Mouse (Mus musculus): ENCODE results near the gene Pcyox1.

GRCm38 (mm10) chr6:86404100-86404861, 7.3 kb upstream of the Pcyox1 start, which contains the start of gene Tia1:
- TF ChIP-seq CTCF (IDR thresholded peaks at IDR 0.05; ENCODE audit: control insufficient read depth, insufficient read depth, insufficient read length): no peak
- no peak for TF ChIP-seq USF1 (IDR thresholded peaks at IDR 0.05; ENCODE audit: low read depth)
- TF ChIP-seq MYOD1 (IDR thresholded peaks at IDR 0.05; ENCODE audit: control insufficient read depth, insufficient read length, low read depth): no peak
